ENCODE assay signal across 8 mouse cellular contexts in genomic region chr15:78868826-78869233, GRCm38 (mm10). TPM values are rescaled to one million over a fixed set of nuclear protein-coding genes. Genes with fewer than 3 reads are reported as not detected.
A peak's percentile ranks its signal among the peaks of the same experiment; 100 is the strongest.
DNase-seq lines count a peak whose midpoint lies in the region; ATAC-seq lines count a peak whose summit lies in the region.

No protein-coding gene starts in this region.

- no peak for DNase-seq in heart, embryonic 10.5 days (ENCODE audit: low spot score)
- DNase-seq in heart, adult 18-20 months, result no peak
- DNase-seq in MN1 (ENCODE audit: low spot score), result peak; percentile 74
- DNase-seq in midbrain, embryonic 11.5 days (ENCODE audit: low spot score, missing footprints), result no peak
- DNase-seq in thymus, postnatal 25 days, result no peak
- no peak for DNase-seq in left cerebral cortex, postnatal 14 days (ENCODE audit: low spot score in 2 of 2)
- no peak for DNase-seq in left cerebral cortex, adult 9 months (ENCODE audit: low spot score in 2 of 2)

- H3K9me3 ChIP-seq in heart, embryonic 10.5 days, result no peaks in the 10 kb centered on the region
- H3K9me3 ChIP-seq in hindbrain, embryonic 13.5 days, result no peaks in the 10 kb centered on the region
- H3K9me3 ChIP-seq in midbrain, embryonic 11.5 days (ENCODE audit: control insufficient read depth, low read length), result no peaks in the 10 kb centered on the region

- H3K27ac ChIP-seq in heart, embryonic 10.5 days, result peak overlapping the region; percentile 77
- H3K27ac ChIP-seq in hindbrain, embryonic 13.5 days, result peak overlapping the region; percentile 71
- peak overlapping the region; percentile 7 for H3K27ac ChIP-seq in midbrain, embryonic 11.5 days (ENCODE audit: low read depth, low read length)

- H3K27me3 ChIP-seq in heart, embryonic 10.5 days (ENCODE audit: insufficient read depth, poor library complexity, severe bottlenecking), result 0 out of 2 replicates have a peak, but pooled peaks cover 1% of the 10 kb centered on the region
- H3K27me3 ChIP-seq in hindbrain, embryonic 13.5 days, result no peaks in the 10 kb centered on the region; the same call in 1 of the 2 replicates
- no peaks in the 10 kb centered on the region for H3K27me3 ChIP-seq in midbrain, embryonic 11.5 days (ENCODE audit: control insufficient read depth, insufficient read depth, low read length)

- H3K4me3 ChIP-seq in heart, embryonic 10.5 days, result no peak overlapping the region
- H3K4me3 ChIP-seq in hindbrain, embryonic 13.5 days, result no peak overlapping the region
- H3K4me3 ChIP-seq in midbrain, embryonic 11.5 days (ENCODE audit: low read depth, low read length), result no peak overlapping the region

- H3K36me3 ChIP-seq in heart, embryonic 10.5 days, result no peaks in the 10 kb centered on the region
- H3K36me3 ChIP-seq in hindbrain, embryonic 13.5 days, result no peaks in the 10 kb centered on the region
- no peaks in the 10 kb centered on the region for H3K36me3 ChIP-seq in midbrain, embryonic 11.5 days (ENCODE audit: control insufficient read depth, insufficient read depth, low read length)

- 73% methylated on average over 7 of the region's 7 CpGs for WGBS in heart, embryonic 10.5 days
- 45% methylated on average over 7 of the region's 7 CpGs for WGBS in hindbrain, embryonic 13.5 days
- WGBS in midbrain, embryonic 11.5 days, result 56% methylated on average over 7 of the region's 7 CpGs

- H3K9ac ChIP-seq in hindbrain, embryonic 13.5 days, result no peak overlapping the region
- no peak overlapping the region for H3K9ac ChIP-seq in midbrain, embryonic 11.5 days (ENCODE audit: low read length)

- H3K4me1 ChIP-seq in heart, embryonic 10.5 days, result peaks cover 15% of the 10 kb centered on the region
- no peaks in the 10 kb centered on the region; the same call in 1 of the 2 replicates for H3K4me1 ChIP-seq in hindbrain, embryonic 13.5 days (replicated peaks)
- peaks cover 8% of the 10 kb centered on the region; the same call in 1 of the 2 replicates for H3K4me1 ChIP-seq in midbrain, embryonic 11.5 days (ENCODE audit: control insufficient read depth, insufficient read depth, low read length)

- ATAC-seq in hindbrain, embryonic 13.5 days (ENCODE audit: low FRiP score), result peak; percentile 47
- peak; percentile 44; the same call in 1 of the 2 replicates for ATAC-seq in midbrain, embryonic 11.5 days (ENCODE audit: low FRiP score)

- no peak overlapping the region for H3K4me2 ChIP-seq in hindbrain, embryonic 13.5 days
- no peak overlapping the region for H3K4me2 ChIP-seq in midbrain, embryonic 11.5 days

- intact Hi-C loops in left cerebral cortex, postnatal 14 days (cut with DNase I), result no loop called here

RNA-seq across cellular contexts. Expression of gene Gga1, which starts 8.2 kb away (rescaled TPM):
- 51.5 and 56.6 TPM in 2 replicates for polyA plus RNA-seq in heart, embryonic 10.5 days (2016; fragmentation: Nextera tagmentation; extraction: Ambion mirVana)
- total RNA-seq in heart, adult 18-20 months (2021), result 10 to 100 TPM; 40.3 to 45.2 TPM
- polyA plus RNA-seq in hindbrain, embryonic 13.5 days (2015; fragmentation: Nextera tagmentation; extraction: Ambion mirVana), result 49.9 and 50.6 TPM in 2 replicates
- polyA plus RNA-seq in midbrain, embryonic 11.5 days (2014; fragmentation: Nextera tagmentation; extraction: Ambion mirVana), result 20.5 and 25.7 TPM in 2 replicates
- 10 to 100 TPM; 53.7 to 56.3 TPM for total RNA-seq in left cerebral cortex, postnatal 14 days (2021)

RNA-seq across cellular contexts. Expression of gene Lgals2, which starts 13.5 kb away (rescaled TPM):
- polyA plus RNA-seq in heart, embryonic 10.5 days (2016; fragmentation: Nextera tagmentation; extraction: Ambion mirVana), result 2.2 TPM in 1 of 2 replicates, not detected in the other
- total RNA-seq in heart, adult 18-20 months (2021), result not detected
- polyA plus RNA-seq in hindbrain, embryonic 13.5 days (2015; fragmentation: Nextera tagmentation; extraction: Ambion mirVana), result not detected in 2 replicates
- not detected in 2 replicates for polyA plus RNA-seq in midbrain, embryonic 11.5 days (2014; fragmentation: Nextera tagmentation; extraction: Ambion mirVana)
- total RNA-seq in left cerebral cortex, postnatal 14 days (2021), result not detected

RNA-seq across cellular contexts. Expression of gene Cdc42ep1, which starts 26.4 kb away (rescaled TPM):
- polyA plus RNA-seq in heart, embryonic 10.5 days (2016; fragmentation: Nextera tagmentation; extraction: Ambion mirVana), result 35.1 and 37.3 TPM in 2 replicates
- total RNA-seq in heart, adult 18-20 months (2021), result 10 to 100 TPM; 26.3 to 27.9 TPM
- 9.5 and 11.0 TPM in 2 replicates for polyA plus RNA-seq in hindbrain, embryonic 13.5 days (2015; fragmentation: Nextera tagmentation; extraction: Ambion mirVana)
- polyA plus RNA-seq in midbrain, embryonic 11.5 days (2014; fragmentation: Nextera tagmentation; extraction: Ambion mirVana), result 6.4 and 9.0 TPM in 2 replicates
- total RNA-seq in left cerebral cortex, postnatal 14 days (2021), result 10 to 100 TPM in 1 of 2 experiments, 1 to 10 TPM in 1; 6.5 to 11.0 TPM

RNA-seq across cellular contexts. Expression of gene Gm49510, which starts 30.6 kb away (rescaled TPM):
- polyA plus RNA-seq in heart, embryonic 10.5 days (2016; fragmentation: Nextera tagmentation; extraction: Ambion mirVana), result 0.11 and 0.38 TPM in 2 replicates
- under 1 TPM; 0.10 to 0.27 TPM for total RNA-seq in heart, adult 18-20 months (2021)
- polyA plus RNA-seq in hindbrain, embryonic 13.5 days (2015; fragmentation: Nextera tagmentation; extraction: Ambion mirVana), result not detected in 2 replicates
- 0.11 TPM in 1 of 2 replicates, not detected in the other for polyA plus RNA-seq in midbrain, embryonic 11.5 days (2014; fragmentation: Nextera tagmentation; extraction: Ambion mirVana)
- total RNA-seq in left cerebral cortex, postnatal 14 days (2021), result under 1 TPM in 1 of 2 experiments, not detected in 1; 0.23 TPM

RNA-seq across cellular contexts. Expression of gene Sh3bp1, which starts 30.7 kb away (rescaled TPM):
- polyA plus RNA-seq in heart, embryonic 10.5 days (2016; fragmentation: Nextera tagmentation; extraction: Ambion mirVana), result 33.8 and 44.4 TPM in 2 replicates
- total RNA-seq in heart, adult 18-20 months (2021), result 1 to 10 TPM; 3.5 to 7.1 TPM
- 3.8 and 4.5 TPM in 2 replicates for polyA plus RNA-seq in hindbrain, embryonic 13.5 days (2015; fragmentation: Nextera tagmentation; extraction: Ambion mirVana)
- 9.1 and 10.3 TPM in 2 replicates for polyA plus RNA-seq in midbrain, embryonic 11.5 days (2014; fragmentation: Nextera tagmentation; extraction: Ambion mirVana)
- total RNA-seq in left cerebral cortex, postnatal 14 days (2021), result 10 to 100 TPM; 13.4 TPM

Comparison
In these comparisons a context has a peak if more than half of its experiments do, and no peak if none do; other contexts are left out.
1. H3K27ac ChIP-seq: peak in every context shown above with its lines; median percentile 77 in heart, embryonic 10.5 days; 71 in hindbrain, embryonic 13.5 days; 7 in midbrain, embryonic 11.5 days.